33 mouse cellular contexts compared by ENCODE assay signal in genomic region chr12:75340331-75340730, GRCm38 (mm10). TPM values are rescaled to one million over a fixed set of nuclear protein-coding genes. Genes with fewer than 3 reads are reported as not detected.
"Had no signal": no experiment of that assay in that cellular context is flagged by ENCODE, and none has a peak within 500 bp of the region (broad histone marks: within the 10 kb centered on the region; RNA-seq: fewer than 3 reads in every experiment).

No protein-coding gene starts in this region.

- H3K27me3 ChIP-seq: limb, embryonic 12.5 days; limb, embryonic 13.5 days; limb, embryonic 15.5 days; liver, embryonic 12.5 days; liver, embryonic 13.5 days; liver, embryonic 15.5 days; lung, embryonic 15.5 days; megakaryocyte, embryonic 14.5 days; midbrain, embryonic 12.5 days; midbrain, embryonic 13.5 days; midbrain, embryonic 15.5 days; neural tube, embryonic 12.5 days had no signal

- ATAC-seq: liver, embryonic 12.5 days; liver, postnatal 0 days; lung, postnatal 0 days; midbrain, embryonic 13.5 days; midbrain, embryonic 15.5 days; midbrain, embryonic 16.5 days had no signal

- H3K9me3 ChIP-seq: limb, embryonic 10.5 days; limb, embryonic 12.5 days; limb, embryonic 13.5 days; limb, embryonic 15.5 days; liver, embryonic 12.5 days; liver, embryonic 13.5 days; liver, embryonic 15.5 days; lung, embryonic 15.5 days; midbrain, embryonic 10.5 days; midbrain, embryonic 12.5 days; midbrain, embryonic 13.5 days; midbrain, embryonic 15.5 days; neural tube, embryonic 12.5 days had no signal

- H3K4me1 ChIP-seq: limb, embryonic 10.5 days; limb, embryonic 12.5 days; limb, embryonic 13.5 days; liver, embryonic 12.5 days; liver, embryonic 13.5 days; liver, embryonic 15.5 days; lung, embryonic 15.5 days; midbrain, embryonic 10.5 days; midbrain, embryonic 12.5 days; midbrain, embryonic 13.5 days; midbrain, embryonic 15.5 days; neural tube, embryonic 12.5 days had no signal

- H3K27ac ChIP-seq: limb, embryonic 10.5 days; limb, embryonic 12.5 days; limb, embryonic 13.5 days; limb, embryonic 15.5 days; liver, embryonic 12.5 days; liver, embryonic 13.5 days; liver, embryonic 14.5 days; liver, embryonic 15.5 days; lung, embryonic 15.5 days; macrophage; midbrain, embryonic 10.5 days; midbrain, embryonic 12.5 days; midbrain, embryonic 13.5 days; midbrain, embryonic 15.5 days; neural tube, embryonic 12.5 days had no signal

- H3K36me3 ChIP-seq: limb, embryonic 10.5 days; limb, embryonic 12.5 days; limb, embryonic 13.5 days; liver, embryonic 12.5 days; liver, embryonic 13.5 days; liver, embryonic 15.5 days; lung, embryonic 15.5 days; midbrain, embryonic 10.5 days; midbrain, embryonic 12.5 days; midbrain, embryonic 13.5 days; midbrain, embryonic 15.5 days; neural tube, embryonic 12.5 days had no signal

- DNase-seq: left cerebral cortex, postnatal 4 days; liver; liver, embryonic 13.5 days; liver, postnatal 0 days; lung, adult 18-20 months; lung, adult 2 months; lung, embryonic 14.5 days; lung, postnatal 10 days; lung, postnatal 14 days; lung, postnatal 36 days; lung, postnatal 4 days; midbrain, embryonic 14.5 days had no signal

- H3K4me2 ChIP-seq: limb, embryonic 12.5 days; limb, embryonic 13.5 days; limb, embryonic 15.5 days; liver, embryonic 11.5 days; liver, embryonic 12.5 days; liver, embryonic 13.5 days; liver, embryonic 15.5 days; lung, embryonic 14.5 days; lung, embryonic 15.5 days; midbrain, embryonic 11.5 days; midbrain, embryonic 12.5 days; midbrain, embryonic 13.5 days; midbrain, embryonic 15.5 days; neural tube, embryonic 12.5 days had no signal

- H3K9ac ChIP-seq: limb, embryonic 12.5 days; limb, embryonic 13.5 days; limb, embryonic 15.5 days; liver, embryonic 12.5 days; liver, embryonic 13.5 days; liver, embryonic 14.5 days; liver, embryonic 15.5 days; liver, postnatal 0 days; lung, embryonic 14.5 days; lung, embryonic 15.5 days; midbrain, embryonic 12.5 days; midbrain, embryonic 13.5 days; midbrain, embryonic 15.5 days; neural tube, embryonic 12.5 days had no signal

- H3K4me3 ChIP-seq: limb, embryonic 10.5 days; limb, embryonic 12.5 days; limb, embryonic 13.5 days; limb, embryonic 15.5 days; liver, embryonic 12.5 days; liver, embryonic 13.5 days; liver, embryonic 15.5 days; lung, embryonic 15.5 days; megakaryocyte, embryonic 14.5 days; midbrain, embryonic 10.5 days; midbrain, embryonic 12.5 days; midbrain, embryonic 13.5 days; midbrain, embryonic 15.5 days; myocyte; neural tube, embryonic 12.5 days had no signal

RNA-seq across cellular contexts. Expression of gene Rhoj, which starts 32.2 kb away (rescaled TPM):
- total RNA-seq: megakaryocyte-erythroid progenitor cell, adult 5-6 weeks had no signal
